Mouse (Mus musculus) kidney, postnatal 0 days (tissue): ENCODE results near the gene Gm49396. TPM values are rescaled to one million over a fixed set of nuclear protein-coding genes. Genes with fewer than 3 reads are reported as not detected.

Source experiments
- ATAC-seq: fragments of 200-750 bp; cut with Nextera tagmentation; replicated peaks from 2 replicates; pipeline ENCODE4 v1.8.0; 2017; ENCODE audit warnings: low read depth, moderate number of reproducible peaks, moderate TSS enrichment, moderate library complexity; ENCODE audit not compliant: low FRiP score
- DNase-seq: peaks from one replicate; pipeline ENCODE4 v3.0.0-alpha.2; 2016; ENCODE audit warnings: low spot score
- H3K27ac ChIP-seq: fragments of 300-500 bp; sonication (generic); 2 replicates; pipeline ENCODE4 v1.5.1; 2014; ENCODE audit warnings: mild to moderate bottlenecking
- H3K27me3 ChIP-seq: fragments of 300-500 bp; sonication (generic); 2 replicates; pipeline ENCODE4 v1.6.1; 2014; ENCODE audit warnings: low read length, mixed read lengths; ENCODE audit not compliant: insufficient read depth
- H3K36me3 ChIP-seq: fragments of 300-500 bp; sonication (generic); 2 replicates; pipeline ENCODE4 v1.6.1; 2014; ENCODE audit warnings: low read length, mixed read lengths; ENCODE audit not compliant: insufficient read depth
- H3K4me1 ChIP-seq: fragments of 300-500 bp; sonication (generic); replicated peaks from 2 replicates; pipeline ENCODE4 v1.6.1; 2014; ENCODE audit warnings: antibody characterized with exemption, low read length, mixed read lengths; ENCODE audit not compliant: insufficient read depth
- H3K4me2 ChIP-seq: fragments of 300-500 bp; sonication (generic); 2 replicates; pipeline ENCODE4 v1.6.1; 2014; ENCODE audit warnings: mild to moderate bottlenecking, low read length, moderate library complexity, mixed read lengths
- H3K4me3 ChIP-seq: fragments of 300-500 bp; sonication (generic); replicated peaks from 2 replicates; pipeline ENCODE4 v1.5.1; 2014; ENCODE audit warnings: low read depth, low read length
- H3K9ac ChIP-seq: fragments of 300-500 bp; sonication (generic); 2 replicates; pipeline ENCODE4 v1.6.1; 2014; ENCODE audit warnings: low read depth, low read length
- H3K9me3 ChIP-seq: fragments of 300-500 bp; sonication (generic); replicated peaks from 2 replicates; pipeline ENCODE4 v1.6.1; 2016; ENCODE audit warnings: low read length, inconsistent platforms, mixed read lengths
- CTCF ChIP-seq: IDR thresholded peaks from 2 replicates; pipeline ENCODE4 v1.5.1; 2016; ENCODE audit warnings: antibody characterized with exemption, low read depth, mild to moderate bottlenecking, moderate library complexity
- WGBS: fragments of 180-500 bp; shearing (Covaris S2); extraction: QIAGEN DNeasy Blood & Tissue Kit; methylation state at CpG from one replicate; pipeline ENCODE4 v1.1.7; 2014; 5-methylcytosine and 5-hydroxymethylcytosine counted together
- polyA plus RNA-seq: library from polyadenylated mRNA; unstranded; fragments of >200 nt; fragmentation: Nextera tagmentation; extraction: Ambion mirVana; gene quantifications from 2 replicates; pipeline ENCODE4 v1.2.1, GENCODE M21; 2015

The Gm49396 gene
- polyA plus RNA-seq, 1 experiment from 2014 or later = 5.0 TPM

DNA sequence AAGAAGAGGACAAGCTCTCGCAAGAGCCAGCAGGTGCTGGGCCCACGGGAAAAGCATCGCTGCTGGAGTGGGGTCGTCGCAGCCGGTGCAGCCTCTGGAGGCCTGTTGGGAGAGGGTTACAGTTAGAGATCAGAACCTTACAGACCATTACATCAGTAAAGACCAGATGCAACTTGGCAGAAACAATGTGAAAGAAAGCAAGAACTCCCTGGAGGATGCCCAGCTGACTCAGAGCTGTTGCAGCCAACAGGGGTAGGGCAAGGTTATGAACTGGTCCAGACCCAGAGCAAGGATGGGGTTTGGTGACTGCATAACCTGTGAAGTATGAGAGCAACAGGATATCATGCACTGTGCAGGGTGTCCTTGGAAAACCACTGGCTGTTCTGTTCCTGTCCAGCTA is 38.7 kb upstream of the Gm49396 start:
- no peak overlapping the region for H3K9ac ChIP-seq
- no peaks in the 10 kb centered on the region for H3K27me3 ChIP-seq
- ATAC-seq (no peak), DNase-seq (no peak)
- H3K4me2 ChIP-seq = no peak overlapping the region
- H3K4me1 ChIP-seq = peaks cover 16% of the 10 kb centered on the region; the same call in 1 of the 2 replicates
- TF ChIP-seq CTCF = no peak
- H3K27ac ChIP-seq = no peak overlapping the region
- no peak overlapping the region for H3K4me3 ChIP-seq
- no peaks in the 10 kb centered on the region for H3K9me3 ChIP-seq
- H3K36me3 ChIP-seq = peaks cover 29% of the 10 kb centered on the region
- 84% methylated on average over 6 of the region's 6 CpGs for WGBS

DNA sequence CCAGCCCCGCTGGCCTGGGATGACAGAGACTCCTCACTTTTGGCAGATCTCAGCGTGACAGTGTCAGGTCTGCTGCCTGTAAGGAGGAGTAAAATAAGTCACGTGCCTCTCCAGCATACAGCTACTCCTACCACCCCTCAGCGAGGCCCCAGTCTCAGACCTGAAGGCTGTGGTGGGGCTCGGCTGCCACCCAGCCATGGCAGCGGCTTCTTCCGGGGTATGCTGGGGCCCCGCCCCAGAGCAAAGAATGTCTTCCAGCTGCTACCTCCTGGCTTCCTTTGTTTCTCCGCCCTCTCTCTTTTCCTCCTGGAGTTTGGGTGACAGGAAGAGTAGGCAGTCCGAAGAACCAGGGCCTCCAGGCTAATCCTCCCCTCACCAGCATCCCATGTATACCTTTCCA is 37.2 kb upstream of the Gm49396 start:
- WGBS = 20% methylated on average over 10 of the region's 10 CpGs
- peak; percentile 56 for DNase-seq
- H3K27ac ChIP-seq = peak overlapping the region; percentile 51; the same call in 1 of the 2 replicates
- no peak overlapping the region for H3K4me3 ChIP-seq
- no peaks in the 10 kb centered on the region for H3K27me3 ChIP-seq
- peaks cover 36% of the 10 kb centered on the region for H3K36me3 ChIP-seq
- peak overlapping the region; percentile 36 for H3K4me2 ChIP-seq
- peaks cover 15% of the 10 kb centered on the region; the same call in 1 of the 2 replicates for H3K4me1 ChIP-seq
- no peak for TF ChIP-seq CTCF
- no peaks in the 10 kb centered on the region for H3K9me3 ChIP-seq
- H3K9ac ChIP-seq = peak overlapping the region; percentile 46; the same call in 1 of the 2 replicates
- peak; percentile 27; the same call in 1 of the 2 replicates for ATAC-seq

DNA sequence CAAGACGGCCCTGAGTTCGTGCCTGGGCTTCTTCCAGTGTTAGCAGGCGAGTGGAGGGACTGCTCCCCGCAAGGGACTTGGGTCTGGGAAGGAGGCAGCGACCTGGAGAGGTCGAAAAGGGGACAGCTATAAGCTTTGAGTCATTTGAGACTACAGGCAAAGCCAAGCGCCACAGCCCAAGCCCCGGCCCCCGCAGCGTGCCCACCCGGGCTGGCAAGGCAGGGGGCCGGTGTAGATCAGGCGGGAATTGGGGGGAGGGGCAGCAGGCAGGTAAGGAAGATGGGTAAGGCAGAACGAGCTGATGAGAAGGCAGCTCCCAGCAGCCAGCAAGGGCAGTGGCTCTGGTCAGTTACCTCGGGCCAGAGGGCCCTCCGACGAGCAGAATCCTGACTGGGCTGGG is 36.7 kb upstream of the Gm49396 start:
- peak overlapping the region; percentile 46; the same call in 1 of the 2 replicates for H3K9ac ChIP-seq
- 18% methylated on average over 17 of the region's 17 CpGs for WGBS
- H3K27ac ChIP-seq = peak overlapping the region; percentile 51; the same call in 1 of the 2 replicates
- H3K4me1 ChIP-seq = peaks cover 15% of the 10 kb centered on the region; the same call in 1 of the 2 replicates
- no peak for TF ChIP-seq CTCF
- H3K27me3 ChIP-seq = no peaks in the 10 kb centered on the region
- H3K4me2 ChIP-seq = peak overlapping the region; percentile 36
- DNase-seq (no peak), ATAC-seq (0 out of 2 replicates have a peak, but pooled peaks have one; percentile 11)
- no peak overlapping the region for H3K4me3 ChIP-seq
- H3K36me3 ChIP-seq = peaks cover 36% of the 10 kb centered on the region
- no peaks in the 10 kb centered on the region for H3K9me3 ChIP-seq

DNA sequence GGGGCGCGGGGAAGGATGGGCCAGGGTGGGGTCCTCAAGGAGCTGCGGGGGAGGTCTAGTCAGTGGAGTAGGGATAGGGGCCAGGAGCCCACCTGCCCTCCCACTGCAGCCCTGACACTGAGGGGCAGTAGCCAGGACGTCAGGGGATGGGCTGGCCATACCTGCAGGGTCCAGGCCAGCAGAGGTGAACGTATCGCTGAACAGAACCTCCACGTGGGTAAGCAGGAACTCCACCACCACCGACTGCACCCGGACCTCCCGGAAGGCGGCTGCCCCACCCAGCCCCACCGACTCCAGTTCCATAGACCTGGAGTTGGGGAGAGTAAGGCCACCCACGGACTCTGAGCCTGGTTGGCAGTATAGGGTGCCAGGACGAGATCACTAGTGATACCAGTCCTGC is 36.2 kb upstream of the Gm49396 start:
- DNase-seq (no peak), ATAC-seq (peak; percentile 19; the same call in 1 of the 2 replicates)
- H3K36me3 ChIP-seq = peaks cover 36% of the 10 kb centered on the region
- 67% methylated on average over 14 of the region's 14 CpGs for WGBS
- TF ChIP-seq CTCF = no peak
- H3K4me1 ChIP-seq = peaks cover 15% of the 10 kb centered on the region; the same call in 1 of the 2 replicates
- H3K27ac ChIP-seq = no peak overlapping the region
- no peak overlapping the region for H3K4me3 ChIP-seq
- H3K9ac ChIP-seq = peak overlapping the region; percentile 46; the same call in 1 of the 2 replicates
- no peak overlapping the region; the same call in 1 of the 2 replicates for H3K4me2 ChIP-seq
- no peaks in the 10 kb centered on the region for H3K9me3 ChIP-seq
- no peaks in the 10 kb centered on the region for H3K27me3 ChIP-seq

DNA sequence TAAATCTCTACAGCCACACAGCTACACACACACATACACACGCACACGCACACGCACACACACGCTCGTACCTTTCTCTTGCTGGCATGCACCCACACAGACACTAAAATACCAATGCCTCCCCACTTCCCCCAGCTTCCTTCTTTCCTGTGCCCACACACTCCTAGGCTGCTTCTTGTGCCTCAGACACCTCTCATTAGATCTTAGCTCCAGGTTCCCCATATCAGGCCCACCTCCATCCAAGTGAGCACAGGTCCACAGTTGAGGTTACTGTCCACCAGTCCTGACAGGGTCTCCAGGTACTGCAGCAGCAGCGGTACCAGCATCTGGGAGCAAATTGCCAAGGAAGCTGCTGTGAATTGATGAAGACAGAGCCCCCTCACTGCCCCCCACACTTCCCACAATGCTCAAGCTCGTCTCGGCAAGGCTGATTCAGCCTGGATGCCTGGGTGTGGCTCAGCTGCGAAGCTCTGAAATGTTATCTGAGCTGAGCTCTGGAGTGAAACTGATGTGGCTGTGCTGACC is 31.8 kb upstream of the Gm49396 start:
- Histone ChIP-seq H3K9ac (no peak overlapping the region), H3K27me3 (no peaks in the 10 kb centered on the region), H3K4me1 (peaks cover 13% of the 10 kb centered on the region; the same call in 1 of the 2 replicates), H3K4me3 (no peak overlapping the region), H3K9me3 (no peaks in the 10 kb centered on the region), H3K4me2 (no peak overlapping the region), H3K36me3 (peaks cover 21% of the 10 kb centered on the region; the same call in 1 of the 2 replicates), H3K27ac (no peak overlapping the region)
- ATAC-seq = no peak
- WGBS = 79% methylated on average over 9 of the region's 9 CpGs
- no peak for TF ChIP-seq CTCF
- no peak for DNase-seq

DNA sequence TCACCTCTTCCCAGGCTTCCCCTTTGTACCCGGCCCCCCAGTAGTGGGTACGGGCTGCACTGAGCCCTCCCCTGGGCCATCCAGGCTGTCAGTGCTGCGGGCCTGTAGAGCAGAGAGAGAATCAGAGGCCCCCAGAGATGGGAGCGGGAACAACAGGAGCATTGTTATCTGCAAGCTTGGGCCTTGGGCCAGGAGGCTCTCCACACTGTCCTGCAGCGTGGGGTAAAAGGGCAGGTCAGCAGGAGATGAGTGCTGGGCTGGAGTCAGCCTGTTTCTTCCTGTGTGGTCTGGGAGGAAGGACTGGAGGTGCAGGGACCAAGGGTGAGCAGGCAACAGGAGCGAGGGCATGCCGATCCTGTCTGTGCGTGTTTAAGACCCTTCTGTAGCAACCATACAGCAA is 30.2 kb upstream of the Gm49396 start:
- TF ChIP-seq CTCF = no peak
- H3K9me3 ChIP-seq = no peaks in the 10 kb centered on the region
- peaks cover 19% of the 10 kb centered on the region; the same call in 1 of the 2 replicates for H3K36me3 ChIP-seq
- ATAC-seq (peak; percentile 45; the same call in 1 of the 2 replicates), DNase-seq (peak; percentile 41)
- no peak overlapping the region for H3K27ac ChIP-seq
- H3K4me3 ChIP-seq = no peak overlapping the region
- H3K4me1 ChIP-seq = peaks cover 7% of the 10 kb centered on the region; the same call in 1 of the 2 replicates
- H3K9ac ChIP-seq = no peak overlapping the region
- H3K27me3 ChIP-seq = no peaks in the 10 kb centered on the region
- no peak overlapping the region for H3K4me2 ChIP-seq
- WGBS = 32% methylated on average over 8 of the region's 8 CpGs
